Mouse (Mus musculus) forebrain, embryonic 10.5 days (tissue): ENCODE measurements around the gene Celf6. TPM values are rescaled to one million over a fixed set of nuclear protein-coding genes. Genes with fewer than 3 reads are reported as not detected.

Source experiments
- DNase-seq: peaks from one replicate; pipeline ENCODE4 v3.0.0-alpha.2; 2017; ENCODE audit warnings: low spot score; ENCODE audit errors: extremely low spot score
- H3K27ac ChIP-seq: fragments of 300-500 bp; sonication (generic); 2 replicates; pipeline ENCODE4 v1.5.1; 2016; ENCODE audit warnings: mild to moderate bottlenecking
- H3K27me3 ChIP-seq: fragments of 300-500 bp; sonication (generic); 2 replicates; pipeline ENCODE4 v1.6.1; 2016; ENCODE audit warnings: mild to moderate bottlenecking; ENCODE audit not compliant: poor library complexity, severe bottlenecking
- H3K36me3 ChIP-seq: fragments of 300-500 bp; sonication (generic); replicated peaks from 2 replicates; pipeline ENCODE4 v1.6.1; 2016; ENCODE audit warnings: mild to moderate bottlenecking, moderate library complexity
- H3K4me1 ChIP-seq: fragments of 300-500 bp; sonication (generic); 2 replicates; pipeline ENCODE4 v1.6.1; 2016
- H3K4me3 ChIP-seq: fragments of 300-500 bp; sonication (generic); 2 replicates; pipeline ENCODE4 v1.5.1; 2016; ENCODE audit warnings: mild to moderate bottlenecking, moderate library complexity
- H3K9me3 ChIP-seq: fragments of 300-500 bp; sonication (generic); 2 replicates; pipeline ENCODE4 v1.6.1; 2016; ENCODE audit warnings: mild to moderate bottlenecking, moderate library complexity
- WGBS: fragments of 180-500 bp; shearing (Covaris S2); methylation state at CpG from one replicate; pipeline ENCODE4 v1.1.7; 2016; 5-methylcytosine and 5-hydroxymethylcytosine counted together
- polyA plus RNA-seq: library from polyadenylated mRNA; unstranded; fragments of >200 nt; fragmentation: Nextera tagmentation; extraction: Ambion mirVana; gene quantifications from 2 replicates; pipeline ENCODE4 v1.2.1, GENCODE M21; 2016

Gene Celf6
- polyA plus RNA-seq, 1 experiment from 2014 or later = 3.1 TPM

- WGBS = 77% methylated on average over 8 of the region's 8 CpGs
- DNase-seq = no peak
- Histone ChIP-seq H3K4me1 (peaks cover 8% of the 10 kb centered on the region; the same call in 1 of the 2 replicates), H3K27ac (no peak overlapping the region), H3K27me3 (peaks cover 30% of the 10 kb centered on the region), H3K4me3 (no peak overlapping the region), H3K36me3 (no peaks in the 10 kb centered on the region), H3K9me3 (no peaks in the 10 kb centered on the region)
Measured at GRCm38 (mm10) chr9:59601661-59602060, 23.9 kb downstream of the Celf6 start.

GRCm38 (mm10) chr9:59605967-59606366 lies 28.2 kb downstream of the Celf6 start:
- Histone ChIP-seq H3K27ac (no peak overlapping the region), H3K4me3 (no peak overlapping the region), H3K36me3 (no peaks in the 10 kb centered on the region), H3K4me1 (peaks cover 8% of the 10 kb centered on the region; the same call in 1 of the 2 replicates), H3K9me3 (no peaks in the 10 kb centered on the region), H3K27me3 (peaks cover 30% of the 10 kb centered on the region)
- DNase-seq = no peak
- WGBS = 62% methylated on average over 6 of the region's 6 CpGs

GRCm38 (mm10) chr9:59610950-59611349 lies 33.2 kb downstream of the Celf6 start:
- WGBS = 85% methylated on average over 2 of the region's 2 CpGs
- Histone ChIP-seq H3K9me3 (no peaks in the 10 kb centered on the region), H3K36me3 (no peaks in the 10 kb centered on the region), H3K4me3 (no peak overlapping the region), H3K27ac (no peak overlapping the region), H3K4me1 (peaks cover 4% of the 10 kb centered on the region; the same call in 1 of the 2 replicates), H3K27me3 (no peaks in the 10 kb centered on the region)
- DNase-seq = no peak

- no peak for DNase-seq
- Histone ChIP-seq H3K36me3 (no peaks in the 10 kb centered on the region; the same call in 1 of the 2 replicates), H3K4me3 (no peak overlapping the region), H3K9me3 (no peaks in the 10 kb centered on the region), H3K27me3 (no peaks in the 10 kb centered on the region), H3K4me1 (peaks cover 25% of the 10 kb centered on the region), H3K27ac (no peak overlapping the region)
- WGBS = 90% methylated on average over 2 of the region's 2 CpGs
Measured at GRCm38 (mm10) chr9:59615797-59616196, 38.1 kb downstream of the Celf6 start.

GRCm38 (mm10) chr9:59616622-59617306 lies 39.0 kb downstream of the Celf6 start, which contains the start of gene Parp6:
Parp6 (plus strand) TSS chr9:59617284.
- H3K9me3 ChIP-seq = no peaks in the 10 kb centered on the region
- under 1% methylated on average over 36 of the region's 36 CpGs for WGBS
- H3K36me3 ChIP-seq = no peaks in the 10 kb centered on the region; the same call in 1 of the 2 replicates
- peak within 1 kb of the TSS; percentile 93 for H3K4me3 ChIP-seq
- H3K4me1 ChIP-seq = peaks cover 25% of the 10 kb centered on the region
- H3K27me3 ChIP-seq = no peaks in the 10 kb centered on the region
- peak within 1 kb of the TSS; percentile 95 for H3K27ac ChIP-seq
- peak; percentile 99 for DNase-seq

- H3K27ac ChIP-seq = peak overlapping the region; percentile 95
- peak overlapping the region; percentile 93 for H3K4me3 ChIP-seq
- no peaks in the 10 kb centered on the region for H3K27me3 ChIP-seq
- H3K36me3 ChIP-seq = peaks cover 4% of the 10 kb centered on the region
- no peaks in the 10 kb centered on the region for H3K9me3 ChIP-seq
- no peak for DNase-seq
- H3K4me1 ChIP-seq = peaks cover 25% of the 10 kb centered on the region
- WGBS = under 1% methylated on average over 58 of the region's 58 CpGs
Measured at GRCm38 (mm10) chr9:59617307-59617973, 39.7 kb downstream of the Celf6 start.

- DNase-seq = no peak
- H3K27ac ChIP-seq = no peak overlapping the region
- WGBS = 92% methylated on average over 1 of the region's 1 CpGs
- H3K36me3 ChIP-seq = peaks cover 91% of the 10 kb centered on the region
- H3K4me3 ChIP-seq = no peak overlapping the region
- no peaks in the 10 kb centered on the region for H3K9me3 ChIP-seq
- H3K4me1 ChIP-seq = no peaks in the 10 kb centered on the region
- no peaks in the 10 kb centered on the region for H3K27me3 ChIP-seq
Measured at GRCm38 (mm10) chr9:59638372-59638771, 60.7 kb downstream of the Celf6 start.

GRCm38 (mm10) chr9:59639936-59640335 lies 62.2 kb downstream of the Celf6 start:
- Histone ChIP-seq H3K4me1 (no peaks in the 10 kb centered on the region), H3K4me3 (no peak overlapping the region), H3K27ac (no peak overlapping the region), H3K27me3 (no peaks in the 10 kb centered on the region), H3K36me3 (peaks cover 84% of the 10 kb centered on the region), H3K9me3 (no peaks in the 10 kb centered on the region)
- WGBS = 93% methylated on average over 4 of the region's 4 CpGs
- DNase-seq = no peak

GRCm38 (mm10) chr9:59641320-59641719 lies 63.6 kb downstream of the Celf6 start:
- H3K27me3 ChIP-seq = no peaks in the 10 kb centered on the region
- H3K27ac ChIP-seq = no peak overlapping the region
- H3K9me3 ChIP-seq = no peaks in the 10 kb centered on the region
- WGBS = 89% methylated on average over 2 of the region's 2 CpGs
- H3K4me1 ChIP-seq = no peaks in the 10 kb centered on the region
- no peak for DNase-seq
- no peak overlapping the region for H3K4me3 ChIP-seq
- peaks cover 79% of the 10 kb centered on the region for H3K36me3 ChIP-seq

- Histone ChIP-seq H3K4me1 (peaks cover 1% of the 10 kb centered on the region), H3K4me3 (no peak overlapping the region), H3K27me3 (no peaks in the 10 kb centered on the region), H3K27ac (no peak overlapping the region), H3K36me3 (peaks cover 55% of the 10 kb centered on the region), H3K9me3 (no peaks in the 10 kb centered on the region)
- no peak for DNase-seq
- WGBS = 98% methylated on average over 4 of the region's 4 CpGs
Measured at GRCm38 (mm10) chr9:59649911-59650310, 72.2 kb downstream of the Celf6 start.

GRCm38 (mm10) chr9:59653371-59653770 lies 75.7 kb downstream of the Celf6 start:
- Histone ChIP-seq H3K9me3 (no peaks in the 10 kb centered on the region), H3K27ac (no peak overlapping the region), H3K4me3 (no peak overlapping the region), H3K4me1 (peaks cover 16% of the 10 kb centered on the region), H3K36me3 (peaks cover 43% of the 10 kb centered on the region), H3K27me3 (no peaks in the 10 kb centered on the region)
- DNase-seq = no peak
- 45% methylated on average over 3 of the region's 3 CpGs for WGBS

GRCm38 (mm10) chr9:59654450-59654983 lies 76.8 kb downstream of the Celf6 start:
- H3K27me3 ChIP-seq = no peaks in the 10 kb centered on the region
- WGBS = 86% methylated on average over 2 of the region's 2 CpGs
- H3K27ac ChIP-seq = no peak overlapping the region
- peaks cover 43% of the 10 kb centered on the region for H3K36me3 ChIP-seq
- DNase-seq = no peak
- H3K4me1 ChIP-seq = peaks cover 27% of the 10 kb centered on the region
- no peak overlapping the region for H3K4me3 ChIP-seq
- no peaks in the 10 kb centered on the region for H3K9me3 ChIP-seq
